Mouse (Mus musculus): ENCODE data around the gene Sh3gl3.
A peak's percentile ranks its signal among the peaks of the same experiment; 100 is the strongest.

- TF ChIP-seq CTCF (IDR thresholded peaks at IDR 0.05; ENCODE audit: low read depth): 0 out of 2 replicates have a peak, but pooled peaks have one; percentile 2
- TF ChIP-seq EP300 (IDR thresholded peaks at IDR 0.05; ENCODE audit: low read depth): no peak
These were observed 2.6 kb downstream of the Sh3gl3 start for GRCm38 (mm10) chr7:82176192-82176591.
